32 mouse cellular contexts compared by ENCODE assay signal in the genomic region with DNA sequence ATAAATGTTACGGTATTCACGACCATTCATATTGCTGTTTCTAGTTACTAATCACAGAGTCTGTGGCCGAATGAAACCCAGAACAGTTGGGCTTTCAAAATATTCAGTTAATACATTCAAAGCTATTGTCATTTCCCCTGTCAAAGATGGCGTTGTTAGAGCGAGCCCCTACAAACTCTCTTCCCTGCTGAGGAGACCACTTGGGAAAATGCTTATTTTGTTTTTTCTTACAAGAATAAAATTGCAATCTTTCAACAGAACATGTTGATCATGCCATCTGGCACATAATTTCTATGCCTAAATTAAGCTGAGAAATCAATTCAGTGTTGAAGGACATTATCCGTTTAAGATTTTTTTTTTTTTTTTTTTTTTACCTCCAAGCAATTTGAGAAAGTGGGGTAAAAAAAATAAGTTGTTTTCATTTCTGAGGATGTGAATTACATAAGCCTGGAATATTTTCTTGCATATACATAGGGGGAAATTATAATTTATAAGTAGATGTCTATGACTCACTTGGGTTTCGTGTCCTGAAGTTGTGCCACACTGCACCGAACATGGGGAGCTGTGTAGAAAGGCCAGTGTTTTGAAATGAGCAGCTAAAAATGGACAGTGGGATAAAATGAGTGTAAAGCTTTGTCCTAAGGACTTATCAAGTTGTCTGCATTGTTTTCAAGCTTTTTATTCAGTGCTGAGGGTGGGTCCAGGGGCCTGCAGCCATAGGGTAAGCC. TPM values are rescaled to one million over a fixed set of nuclear protein-coding genes. Genes with fewer than 3 reads are reported as not detected.
DNase-seq lines count a peak whose midpoint lies in the region; ATAC-seq and TF ChIP-seq lines count a peak whose summit lies in the region.
"Had no signal": no experiment of that assay in that cellular context is flagged by ENCODE, and none has a peak within 500 bp of the region (broad histone marks: within the 10 kb centered on the region; RNA-seq: fewer than 3 reads in every experiment).

No protein-coding gene starts in this region.

- no peak overlapping the region for H3K4me3 ChIP-seq in forebrain, embryonic 14.5 days (ENCODE audit: low read depth, low read length)
- H3K4me3 ChIP-seq in forebrain, embryonic 11.5 days (ENCODE audit: low read depth, low read length), result no peak overlapping the region
- no peak overlapping the region for H3K4me3 ChIP-seq in forebrain, postnatal 0 days (ENCODE audit: low read depth, low read length)
- no peak overlapping the region for H3K4me3 ChIP-seq in forebrain, embryonic 10.5 days
- H3K4me3 ChIP-seq in layer of hippocampus, adult 2 months, result no peak overlapping the region
- H3K4me3 ChIP-seq: embryonic facial prominence, embryonic 12.5 days; embryonic facial prominence, embryonic 15.5 days; heart, adult 2 months; heart, embryonic 10.5 days; heart, embryonic 13.5 days had no signal

- H3K27ac ChIP-seq in forebrain, embryonic 14.5 days (ENCODE audit: low read depth, low read length), result no peak overlapping the region
- H3K27ac ChIP-seq in forebrain, embryonic 11.5 days (ENCODE audit: low read depth, low read length), result no peak overlapping the region
- H3K27ac ChIP-seq in forebrain, postnatal 0 days (ENCODE audit: low read depth, low read length), result peak overlapping the region; percentile 36; the same call in 1 of the 2 replicates
- no peak overlapping the region for H3K27ac ChIP-seq in forebrain, embryonic 10.5 days
- peak overlapping the region; percentile 12 for H3K27ac ChIP-seq in layer of hippocampus, adult 2 months
- H3K27ac ChIP-seq: embryonic facial prominence, embryonic 12.5 days; embryonic facial prominence, embryonic 15.5 days; heart, adult 2 months; heart, embryonic 10.5 days; heart, embryonic 13.5 days; hindbrain, embryonic 14.5 days had no signal

- WGBS in forebrain, embryonic 14.5 days, result 74% methylated on average over 8 of the region's 8 CpGs
- 89% methylated on average over 8 of the region's 8 CpGs for WGBS in forebrain, embryonic 11.5 days
- 48% methylated on average over 8 of the region's 8 CpGs for WGBS in forebrain, postnatal 0 days
- WGBS in forebrain, embryonic 10.5 days, result 92% methylated on average over 8 of the region's 8 CpGs

- no peak overlapping the region for H3K9ac ChIP-seq in forebrain, embryonic 14.5 days (ENCODE audit: low read length)
- H3K9ac ChIP-seq in forebrain, embryonic 11.5 days (ENCODE audit: low read length), result no peak overlapping the region
- no peak overlapping the region for H3K9ac ChIP-seq in forebrain, postnatal 0 days
- H3K9ac ChIP-seq: embryonic facial prominence, embryonic 12.5 days; embryonic facial prominence, embryonic 15.5 days; heart, embryonic 13.5 days; hindbrain, embryonic 14.5 days had no signal

- no peak overlapping the region for H3K4me2 ChIP-seq in forebrain, embryonic 14.5 days (ENCODE audit: low read length)
- no peak overlapping the region for H3K4me2 ChIP-seq in forebrain, embryonic 11.5 days (ENCODE audit: low read depth, low read length, severe bottlenecking)
- no peak overlapping the region for H3K4me2 ChIP-seq in forebrain, postnatal 0 days (ENCODE audit: low read depth)
- H3K4me2 ChIP-seq: embryonic facial prominence, embryonic 12.5 days; embryonic facial prominence, embryonic 15.5 days; heart, embryonic 13.5 days; hindbrain, embryonic 14.5 days had no signal

- H3K27me3 ChIP-seq in forebrain, embryonic 14.5 days (replicated peaks; ENCODE audit: control insufficient read depth, insufficient read depth, low read length), result no peaks in the 10 kb centered on the region
- H3K27me3 ChIP-seq in forebrain, embryonic 11.5 days (ENCODE audit: control insufficient read depth, insufficient read depth, low read length), result no peaks in the 10 kb centered on the region
- H3K27me3 ChIP-seq in forebrain, postnatal 0 days (ENCODE audit: insufficient read depth, low read length), result no peaks in the 10 kb centered on the region
- H3K27me3 ChIP-seq in forebrain, embryonic 10.5 days (ENCODE audit: poor library complexity, severe bottlenecking), result no peaks in the 10 kb centered on the region; the same call in 1 of the 2 replicates
- H3K27me3 ChIP-seq: CH12.LX; embryonic facial prominence, embryonic 15.5 days had no signal

- H3K36me3 ChIP-seq in forebrain, embryonic 14.5 days (ENCODE audit: control insufficient read depth, insufficient read depth, low read length), result no peaks in the 10 kb centered on the region
- H3K36me3 ChIP-seq in forebrain, embryonic 11.5 days (ENCODE audit: control insufficient read depth, insufficient read depth, low read length), result no peaks in the 10 kb centered on the region
- no peaks in the 10 kb centered on the region for H3K36me3 ChIP-seq in forebrain, postnatal 0 days (ENCODE audit: insufficient read depth)
- H3K36me3 ChIP-seq in forebrain, embryonic 10.5 days (replicated peaks), result no peaks in the 10 kb centered on the region
- H3K36me3 ChIP-seq: embryonic facial prominence, embryonic 12.5 days; embryonic facial prominence, embryonic 15.5 days; G1E; heart, embryonic 10.5 days; heart, embryonic 13.5 days had no signal

- H3K4me1 ChIP-seq in forebrain, embryonic 14.5 days (ENCODE audit: control insufficient read depth, insufficient read depth, low read length), result no peaks in the 10 kb centered on the region
- H3K4me1 ChIP-seq in forebrain, embryonic 11.5 days (replicated peaks; ENCODE audit: control insufficient read depth, insufficient read depth, low read length), result no peaks in the 10 kb centered on the region
- no peaks in the 10 kb centered on the region for H3K4me1 ChIP-seq in forebrain, postnatal 0 days (ENCODE audit: insufficient read depth)
- no peaks in the 10 kb centered on the region for H3K4me1 ChIP-seq in forebrain, embryonic 10.5 days
- H3K4me1 ChIP-seq: embryonic facial prominence, embryonic 15.5 days; heart, embryonic 10.5 days; heart, embryonic 13.5 days had no signal

- TF ChIP-seq CTCF in forebrain, postnatal 0 days (IDR thresholded peaks at IDR 0.05; ENCODE audit: low read depth), result no peak
- no peak for TF ChIP-seq CTCF in layer of hippocampus, adult 2 months (conservative IDR thresholded peaks at IDR 0.05)
- TF ChIP-seq CTCF in brain, embryonic 14.5 days (IDR thresholded peaks at IDR 0.05; ENCODE audit: borderline replicate concordance, extremely low read depth, insufficient read depth, insufficient read length), result no peak

- no peaks in the 10 kb centered on the region for H3K9me3 ChIP-seq in forebrain, embryonic 14.5 days (replicated peaks; ENCODE audit: control insufficient read depth, low read length)
- H3K9me3 ChIP-seq in forebrain, embryonic 11.5 days (ENCODE audit: control insufficient read depth, low read length), result no peaks in the 10 kb centered on the region
- H3K9me3 ChIP-seq in forebrain, postnatal 0 days (ENCODE audit: low read length), result no peaks in the 10 kb centered on the region
- H3K9me3 ChIP-seq in forebrain, embryonic 10.5 days, result no peaks in the 10 kb centered on the region
- H3K9me3 ChIP-seq: embryonic facial prominence, embryonic 12.5 days; embryonic facial prominence, embryonic 15.5 days; G1E; heart, embryonic 10.5 days; heart, embryonic 13.5 days had no signal

- TF ChIP-seq POLR2A in brain, embryonic 14.5 days (IDR thresholded peaks at IDR 0.05; ENCODE audit: borderline replicate concordance, extremely low read depth, insufficient read depth, insufficient read length, poor library complexity, severe bottlenecking), result no peak

- peak; percentile 38 for DNase-seq in forebrain, embryonic 14.5 days (ENCODE audit: low spot score)
- no peak for DNase-seq in forebrain, embryonic 11.5 days (ENCODE audit: low spot score)
- DNase-seq in forebrain, postnatal 0 days, result peak; percentile 48
- no peak for DNase-seq in forebrain, embryonic 10.5 days (ENCODE audit: extremely low spot score, low spot score)
- DNase-seq in layer of hippocampus, adult 2 months (ENCODE audit: low spot score in 2 of 2), result no peak
- DNase-seq in layer of hippocampus, adult 11-12 months (ENCODE audit: low spot score), result no peak
- DNase-seq in brain, embryonic 14.5 days (ENCODE audit: low read depth), result peak; percentile 39
- no peak for DNase-seq in embryo, embryonic 10 days (ENCODE audit: low spot score)
- DNase-seq: adrenal gland, postnatal 10 days; adrenal gland, postnatal 36 days; B cell, adult 2 months; cerebellum, adult 18-20 months; cerebellum, adult 9-10 months; cerebellum, postnatal 14 days; gastrocnemius, postnatal 25 days; heart, adult 2 months; heart, postnatal 14 days; heart, postnatal 4 days; kidney, adult 18-20 months; kidney, adult 9 months had no signal

- no peak for ATAC-seq in forebrain, embryonic 14.5 days
- no peak for ATAC-seq in forebrain, embryonic 11.5 days (replicated peaks; ENCODE audit: low FRiP score)
- peak; percentile 75 for ATAC-seq in forebrain, postnatal 0 days
- ATAC-seq: intestine, embryonic 16.5 days; Patski had no signal

RNA-seq across cellular contexts. Expression of gene Gm5447, which starts 23.7 kb away (rescaled TPM):
- polyA plus RNA-seq in forebrain, embryonic 14.5 days (2014; fragmentation: Nextera tagmentation; extraction: Ambion mirVana), result not detected in 2 replicates
- not detected in 2 replicates for polyA plus RNA-seq in forebrain, embryonic 11.5 days (2014; fragmentation: Nextera tagmentation; extraction: Ambion mirVana)
- total RNA-seq in forebrain, postnatal 0 days (2014; rRNA removed), result not detected in 2 replicates
- 0.08 TPM in 1 of 2 replicates, not detected in the other for polyA plus RNA-seq in forebrain, postnatal 0 days (2015; fragmentation: Nextera tagmentation; extraction: Ambion mirVana)
- polyA plus RNA-seq in forebrain, embryonic 10.5 days (2016; fragmentation: Nextera tagmentation; extraction: Ambion mirVana), result 0.09 and 0.10 TPM in 2 replicates
- under 1 TPM in 1 of 2 experiments, not detected in 1; 0.33 TPM for total RNA-seq in layer of hippocampus, adult 2 months (2021)
- polyA plus RNA-seq in brain, embryonic 14.5 days (2012; rRNA removed), result 0.06 and 0.07 TPM in 2 replicates
- total RNA-seq: adrenal gland, adult 18-20 months; adrenal gland, postnatal 36 days; CH12.LX; gastrocnemius, postnatal 25 days; heart, adult 2 months; heart, postnatal 14 days; heart, postnatal 4 days had no signal
- polyA plus RNA-seq: G1E; heart, adult 2 months; heart, embryonic 13.5 days; hindbrain, embryonic 11.5 days; hindbrain, embryonic 14.5 days had no signal

RNA-seq across cellular contexts. Expression of gene Exoc2, which starts 23.8 kb away (rescaled TPM):
- 54.6 and 63.5 TPM in 2 replicates for polyA plus RNA-seq in forebrain, embryonic 14.5 days (2014; fragmentation: Nextera tagmentation; extraction: Ambion mirVana)
- polyA plus RNA-seq in forebrain, embryonic 11.5 days (2014; fragmentation: Nextera tagmentation; extraction: Ambion mirVana), result 37.9 and 38.9 TPM in 2 replicates
- 69.5 and 76.2 TPM in 2 replicates for total RNA-seq in forebrain, postnatal 0 days (2014; rRNA removed)
- 37.6 and 44.0 TPM in 2 replicates for polyA plus RNA-seq in forebrain, postnatal 0 days (2015; fragmentation: Nextera tagmentation; extraction: Ambion mirVana)
- 32.7 and 33.8 TPM in 2 replicates for polyA plus RNA-seq in forebrain, embryonic 10.5 days (2016; fragmentation: Nextera tagmentation; extraction: Ambion mirVana)
- total RNA-seq in layer of hippocampus, adult 2 months (2021), result 10 to 100 TPM; 41.2 to 44.1 TPM
- polyA plus RNA-seq in brain, embryonic 14.5 days (2012; rRNA removed), result 35.6 and 39.8 TPM in 2 replicates

RNA-seq across cellular contexts. Expression of gene Hus1b, which starts 50.1 kb away (rescaled TPM):
- 0.14 TPM in 1 of 2 replicates, not detected in the other for polyA plus RNA-seq in forebrain, embryonic 14.5 days (2014; fragmentation: Nextera tagmentation; extraction: Ambion mirVana)
- polyA plus RNA-seq in forebrain, embryonic 11.5 days (2014; fragmentation: Nextera tagmentation; extraction: Ambion mirVana), result not detected in 2 replicates
- total RNA-seq in forebrain, postnatal 0 days (2014; rRNA removed), result 0.77 and 1.3 TPM in 2 replicates
- 0.13 TPM in 1 of 2 replicates, not detected in the other for polyA plus RNA-seq in forebrain, postnatal 0 days (2015; fragmentation: Nextera tagmentation; extraction: Ambion mirVana)
- polyA plus RNA-seq in forebrain, embryonic 10.5 days (2016; fragmentation: Nextera tagmentation; extraction: Ambion mirVana), result not detected in 2 replicates
- total RNA-seq in layer of hippocampus, adult 2 months (2021), result under 1 TPM; 0.61 TPM
- polyA plus RNA-seq in brain, embryonic 14.5 days (2012; rRNA removed), result 0.15 TPM in 1 of 2 replicates, not detected in the other
- polyA plus RNA-seq: embryonic facial prominence, embryonic 15.5 days; G1E; heart, adult 2 months; heart, embryonic 13.5 days; heart, embryonic 16.5 days; hindbrain, embryonic 11.5 days; hindbrain, embryonic 14.5 days; intestine, embryonic 16.5 days; Patski had no signal

Comparison
In these comparisons a context has a peak if more than half of its experiments do, and no peak if none do; other contexts are left out.
1. DNase-seq: peak in forebrain, embryonic 14.5 days (single experiment), forebrain, postnatal 0 days (single experiment) and brain, embryonic 14.5 days (single experiment); none in forebrain, embryonic 11.5 days (single experiment), forebrain, embryonic 10.5 days (single experiment), layer of hippocampus, adult 2 months (0 of 2), layer of hippocampus, adult 11-12 months (single experiment) and embryo, embryonic 10 days (single experiment).
2. H3K27ac ChIP-seq: peak in forebrain, postnatal 0 days (single experiment) and layer of hippocampus, adult 2 months (single experiment); none in forebrain, embryonic 14.5 days (single experiment), forebrain, embryonic 11.5 days (single experiment) and forebrain, embryonic 10.5 days (single experiment).